Comparison of ENCODE assay signal across 14 mouse cellular contexts in the genomic region with DNA sequence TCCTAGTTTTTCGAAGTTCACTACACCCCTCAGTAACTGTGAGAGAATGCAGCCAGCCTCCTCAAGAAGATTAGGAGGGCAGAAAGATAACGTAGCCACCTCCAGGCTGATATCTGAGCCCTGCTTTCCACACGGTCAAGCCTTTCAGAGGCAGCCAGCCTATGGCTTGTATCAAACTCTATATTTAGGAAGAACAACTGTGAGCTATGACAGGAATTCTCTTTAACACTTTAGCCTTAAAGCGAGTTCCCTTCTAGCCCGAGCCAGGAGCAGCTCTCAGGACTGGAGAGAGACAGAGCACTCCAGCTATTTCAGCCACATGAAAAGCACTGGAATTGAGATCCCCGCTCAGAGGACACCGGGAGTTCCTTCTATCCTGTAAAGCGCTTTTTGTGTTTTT. TPM values are rescaled to one million over a fixed set of nuclear protein-coding genes. Genes with fewer than 3 reads are reported as not detected.
DNase-seq lines count a peak whose midpoint lies in the region; ATAC-seq lines count a peak whose summit lies in the region.
"Had no signal": no experiment of that assay in that cellular context is flagged by ENCODE, and none has a peak within 500 bp of the region (broad histone marks: within the 10 kb centered on the region; RNA-seq: fewer than 3 reads in every experiment).

A gene (plus strand): TSS at position 49 of the 400 bp plus-strand sequence.

- no peak within 1 kb of the TSS for H3K27ac ChIP-seq in embryonic facial prominence, embryonic 14.5 days (replicated peaks; ENCODE audit: low read depth, low read length)
- no peak within 1 kb of the TSS for H3K27ac ChIP-seq in embryonic facial prominence, embryonic 10.5 days (replicated peaks)
- no peak within 1 kb of the TSS for H3K27ac ChIP-seq in embryonic facial prominence, embryonic 15.5 days (replicated peaks)
- H3K27ac ChIP-seq: forebrain, embryonic 15.5 days; midbrain, embryonic 15.5 days had no signal

- H3K4me1 ChIP-seq in embryonic facial prominence, embryonic 14.5 days (ENCODE audit: control insufficient read depth, insufficient read depth, low read length) = no peaks in the 10 kb centered on the region
- no peaks in the 10 kb centered on the region for H3K4me1 ChIP-seq in embryonic facial prominence, embryonic 10.5 days
- no peaks in the 10 kb centered on the region for H3K4me1 ChIP-seq in embryonic facial prominence, embryonic 15.5 days
- H3K4me1 ChIP-seq: forebrain, embryonic 15.5 days; midbrain, embryonic 15.5 days had no signal

- H3K4me3 ChIP-seq in embryonic facial prominence, embryonic 14.5 days (ENCODE audit: low read depth, low read length) = no peak within 1 kb of the TSS
- H3K4me3 ChIP-seq in embryonic facial prominence, embryonic 10.5 days = no peak within 1 kb of the TSS
- no peak within 1 kb of the TSS for H3K4me3 ChIP-seq in embryonic facial prominence, embryonic 15.5 days (replicated peaks)
- H3K4me3 ChIP-seq: forebrain, embryonic 15.5 days; midbrain, embryonic 15.5 days had no signal

- no peak within 1 kb of the TSS for H3K9ac ChIP-seq in embryonic facial prominence, embryonic 14.5 days (ENCODE audit: low read depth, low read length)
- H3K9ac ChIP-seq in embryonic facial prominence, embryonic 15.5 days = no peak within 1 kb of the TSS
- H3K9ac ChIP-seq: forebrain, embryonic 15.5 days; liver, postnatal 0 days; midbrain, embryonic 15.5 days had no signal

- DNase-seq in embryonic facial prominence, embryonic 14.5 days (ENCODE audit: low spot score) = peak; percentile 3
- no peak for DNase-seq in embryonic facial prominence, embryonic 10.5 days (ENCODE audit: low spot score)
- peak; percentile 13 to 30 for DNase-seq in heart, adult 9 months (ENCODE audit: low spot score in 2 of 2)
- DNase-seq in heart, postnatal 4 days = peak; percentile 32
- DNase-seq in embryo, embryonic 11 days = no peak
- DNase-seq in embryo, embryonic 9.5 days (ENCODE audit: extremely low spot score) = no peak
- no peak for DNase-seq in kidney, adult 18-20 months
- DNase-seq: liver, postnatal 0 days had no signal

- no peaks in the 10 kb centered on the region for H3K9me3 ChIP-seq in embryonic facial prominence, embryonic 14.5 days (ENCODE audit: control insufficient read depth, low read length)
- no peaks in the 10 kb centered on the region for H3K9me3 ChIP-seq in embryonic facial prominence, embryonic 10.5 days
- H3K9me3 ChIP-seq in embryonic facial prominence, embryonic 15.5 days (replicated peaks) = no peaks in the 10 kb centered on the region
- H3K9me3 ChIP-seq: forebrain, embryonic 15.5 days; midbrain, embryonic 15.5 days had no signal

- H3K36me3 ChIP-seq in embryonic facial prominence, embryonic 14.5 days (ENCODE audit: control insufficient read depth, insufficient read depth, low read length) = no peaks in the 10 kb centered on the region
- no peaks in the 10 kb centered on the region for H3K36me3 ChIP-seq in embryonic facial prominence, embryonic 10.5 days (replicated peaks)
- H3K36me3 ChIP-seq in embryonic facial prominence, embryonic 15.5 days = no peaks in the 10 kb centered on the region
- H3K36me3 ChIP-seq: forebrain, embryonic 15.5 days; midbrain, embryonic 15.5 days had no signal

- WGBS in embryonic facial prominence, embryonic 14.5 days = 64% methylated on average over 8 of the region's 8 CpGs
- WGBS in embryonic facial prominence, embryonic 10.5 days = 65% methylated on average over 8 of the region's 8 CpGs
- WGBS in embryonic facial prominence, embryonic 15.5 days = 53% methylated on average over 8 of the region's 8 CpGs

- ATAC-seq in embryonic facial prominence, embryonic 14.5 days (ENCODE audit: low read depth) = no peak
- ATAC-seq in embryonic facial prominence, embryonic 15.5 days (ENCODE audit: insufficient number of reproducible peaks, low FRiP score, low TSS enrichment, low read depth) = no peak
- ATAC-seq: forebrain, embryonic 15.5 days; inflammation-experienced regulatory T-cells, adult 6 months; liver, postnatal 0 days; midbrain, embryonic 15.5 days had no signal

- H3K27me3 ChIP-seq in embryonic facial prominence, embryonic 14.5 days (replicated peaks; ENCODE audit: control insufficient read depth, insufficient read depth, low read length) = no peaks in the 10 kb centered on the region
- H3K27me3 ChIP-seq in embryonic facial prominence, embryonic 10.5 days (replicated peaks; ENCODE audit: low read depth, poor library complexity, severe bottlenecking) = peaks cover 54% of the 10 kb centered on the region
- peaks cover 4% of the 10 kb centered on the region; the same call in 1 of the 2 replicates for H3K27me3 ChIP-seq in embryonic facial prominence, embryonic 15.5 days
- H3K27me3 ChIP-seq: forebrain, embryonic 15.5 days; midbrain, embryonic 15.5 days had no signal

- H3K4me2 ChIP-seq in embryonic facial prominence, embryonic 14.5 days (ENCODE audit: low read depth, low read length) = no peak within 1 kb of the TSS
- no peak within 1 kb of the TSS for H3K4me2 ChIP-seq in embryonic facial prominence, embryonic 15.5 days (replicated peaks)
- H3K4me2 ChIP-seq: forebrain, embryonic 15.5 days; midbrain, embryonic 15.5 days had no signal

RNA-seq across cellular contexts. Expression of the gene that starts here (rescaled TPM):
- polyA plus RNA-seq in embryonic facial prominence, embryonic 14.5 days (2014; fragmentation: Nextera tagmentation; extraction: Ambion mirVana) = 69.6 and 103 TPM in 2 replicates
- polyA plus RNA-seq in embryonic facial prominence, embryonic 10.5 days (2016; fragmentation: Nextera tagmentation; extraction: Ambion mirVana) = 0.33 and 0.47 TPM in 2 replicates
- 33.5 and 51.8 TPM in 2 replicates for polyA plus RNA-seq in embryonic facial prominence, embryonic 15.5 days (2015; fragmentation: Nextera tagmentation; extraction: Ambion mirVana)
- 100 to 1,000 TPM; 460 to 475 TPM for total RNA-seq in heart, postnatal 4 days (2021)
- total RNA-seq: left cerebral cortex, postnatal 14 days; neutrophil, adult 5-6 weeks had no signal
- polyA plus RNA-seq: inflammation-experienced regulatory T-cells, adult 6 months; midbrain, embryonic 15.5 days had no signal

Comparison
In these comparisons a context has a peak if more than half of its experiments do, and no peak if none do; other contexts are left out.
1. RNA of the gene that starts here (polyA plus RNA-seq): 69.6 to 103 TPM in embryonic facial prominence, embryonic 14.5 days and 33.5 to 51.8 TPM in embryonic facial prominence, embryonic 15.5 days; 0.33 to 0.47 TPM in embryonic facial prominence, embryonic 10.5 days; every median in the first group is over 10 times any median in the second.
2. DNase-seq: peak in embryonic facial prominence, embryonic 14.5 days (single experiment), heart, adult 9 months (2 of 2) and heart, postnatal 4 days (single experiment); none in embryonic facial prominence, embryonic 10.5 days (single experiment), embryo, embryonic 11 days (single experiment), embryo, embryonic 9.5 days (single experiment) and kidney, adult 18-20 months (single experiment).